Comparison of ENCODE assay signal across 8 mouse cellular contexts in genomic region chr11:106750121-106750751, GRCm38 (mm10). TPM values are rescaled to one million over a fixed set of nuclear protein-coding genes. Genes with fewer than 3 reads are reported as not detected.
DNase-seq lines count a peak whose midpoint lies in the region; ATAC-seq and TF ChIP-seq lines count a peak whose summit lies in the region.

Gene Pecam1, minus strand, starts transcription at chr11:106750628.

- H3K9me3 ChIP-seq in embryonic facial prominence, embryonic 15.5 days (replicated peaks), result no peaks in the 10 kb centered on the region
- no peaks in the 10 kb centered on the region for H3K9me3 ChIP-seq in limb, embryonic 11.5 days (ENCODE audit: control insufficient read depth, low read length)
- H3K9me3 ChIP-seq in neural tube, embryonic 13.5 days, result no peaks in the 10 kb centered on the region

- TF ChIP-seq POLR2A in liver, adult 2 months (IDR thresholded peaks at IDR 0.05; ENCODE audit: extremely low read depth, insufficient read depth, low read length), result no peak

- no peak for TF ChIP-seq CTCF in liver, adult 2 months (IDR thresholded peaks at IDR 0.05; ENCODE audit: low read depth, low read length)

- H3K27me3 ChIP-seq in liver, adult 2 months (ENCODE audit: control insufficient read depth, insufficient read depth, low read length), result no peaks in the 10 kb centered on the region; the same call in 1 of the 2 replicates
- no peaks in the 10 kb centered on the region for H3K27me3 ChIP-seq in embryonic facial prominence, embryonic 15.5 days
- H3K27me3 ChIP-seq in limb, embryonic 11.5 days (ENCODE audit: control insufficient read depth, insufficient read depth, low read length), result no peaks in the 10 kb centered on the region
- H3K27me3 ChIP-seq in neural tube, embryonic 13.5 days, result no peaks in the 10 kb centered on the region

- 59% methylated on average over 13 of the region's 13 CpGs for WGBS in liver, adult 2 months
- 83% methylated on average over 13 of the region's 13 CpGs for WGBS in embryonic facial prominence, embryonic 15.5 days
- 91% methylated on average over 13 of the region's 13 CpGs for WGBS in limb, embryonic 11.5 days
- 88% methylated on average over 13 of the region's 13 CpGs for WGBS in neural tube, embryonic 13.5 days

- H3K79me2 ChIP-seq in liver, adult 2 months (ENCODE audit: control insufficient read depth, insufficient read depth, low read length), result no peaks in the 10 kb centered on the region

- peak within 1 kb of the TSS; percentile 53; the same call in 1 of the 2 replicates for H3K27ac ChIP-seq in liver, adult 2 months (replicated peaks; ENCODE audit: insufficient read depth, low read depth, low read length)
- no peak within 1 kb of the TSS for H3K27ac ChIP-seq in embryonic facial prominence, embryonic 15.5 days (replicated peaks)
- no peak within 1 kb of the TSS for H3K27ac ChIP-seq in limb, embryonic 11.5 days (replicated peaks; ENCODE audit: low read depth, low read length)
- no peak within 1 kb of the TSS for H3K27ac ChIP-seq in neural tube, embryonic 13.5 days (replicated peaks)

- no peak within 1 kb of the TSS for H3K4me2 ChIP-seq in embryonic facial prominence, embryonic 15.5 days (replicated peaks)
- no peak within 1 kb of the TSS for H3K4me2 ChIP-seq in limb, embryonic 11.5 days (ENCODE audit: low read depth, severe bottlenecking)
- no peak within 1 kb of the TSS for H3K4me2 ChIP-seq in neural tube, embryonic 13.5 days

- H3K4me1 ChIP-seq in liver, adult 2 months (ENCODE audit: control insufficient read depth, insufficient read depth, low read length), result peaks cover 2% of the 10 kb centered on the region; the same call in 1 of the 2 replicates
- no peaks in the 10 kb centered on the region for H3K4me1 ChIP-seq in embryonic facial prominence, embryonic 15.5 days
- H3K4me1 ChIP-seq in limb, embryonic 11.5 days (ENCODE audit: control insufficient read depth, insufficient read depth, low read length), result no peaks in the 10 kb centered on the region
- H3K4me1 ChIP-seq in neural tube, embryonic 13.5 days (replicated peaks), result no peaks in the 10 kb centered on the region

- H3K36me3 ChIP-seq in liver, adult 2 months (ENCODE audit: control insufficient read depth, insufficient read depth, low read length), result no peaks in the 10 kb centered on the region
- H3K36me3 ChIP-seq in embryonic facial prominence, embryonic 15.5 days, result no peaks in the 10 kb centered on the region
- no peaks in the 10 kb centered on the region for H3K36me3 ChIP-seq in limb, embryonic 11.5 days (ENCODE audit: control insufficient read depth, insufficient read depth, low read length)
- no peaks in the 10 kb centered on the region for H3K36me3 ChIP-seq in neural tube, embryonic 13.5 days

- H3K9ac ChIP-seq in liver, adult 2 months (ENCODE audit: low read depth, low read length), result no peak within 1 kb of the TSS
- H3K9ac ChIP-seq in embryonic facial prominence, embryonic 15.5 days, result no peak within 1 kb of the TSS
- H3K9ac ChIP-seq in limb, embryonic 11.5 days (ENCODE audit: low read length), result no peak within 1 kb of the TSS
- H3K9ac ChIP-seq in neural tube, embryonic 13.5 days, result no peak within 1 kb of the TSS

- no peak for DNase-seq in liver, adult 2 months (ENCODE audit: extremely low read depth, low read depth, low spot score)
- DNase-seq in liver, result no peak
- DNase-seq in heart, postnatal 14 days, result no peak
- no peak for DNase-seq in limb, embryonic 11.5 days (ENCODE audit: low spot score)
- DNase-seq in ovary, adult 18-20 months (ENCODE audit: low spot score), result no peak
- no peak for DNase-seq in frontal cortex, postnatal 36 days (ENCODE audit: low spot score in 2 of 2)

- intact Hi-C loops in heart, postnatal 14 days (cut with DNase I), result loop anchor here (5.0 kb wide), 1 partner anchor 333 kb away; no protein-coding TSS in a partner anchor

- ATAC-seq in embryonic facial prominence, embryonic 15.5 days (ENCODE audit: insufficient number of reproducible peaks, low FRiP score, low TSS enrichment, low read depth), result no peak
- no peak for ATAC-seq in limb, embryonic 11.5 days (ENCODE audit: insufficient number of reproducible peaks, low FRiP score, low TSS enrichment, low read depth)
- no peak for ATAC-seq in neural tube, embryonic 13.5 days (ENCODE audit: low read depth)

- H3K4me3 ChIP-seq in liver, adult 2 months (ENCODE audit: insufficient read depth, low read depth, low read length), result no peak within 1 kb of the TSS
- no peak within 1 kb of the TSS for H3K4me3 ChIP-seq in embryonic facial prominence, embryonic 15.5 days (replicated peaks)
- H3K4me3 ChIP-seq in limb, embryonic 11.5 days (ENCODE audit: low read depth, low read length), result no peak within 1 kb of the TSS
- no peak within 1 kb of the TSS for H3K4me3 ChIP-seq in neural tube, embryonic 13.5 days

RNA-seq across cellular contexts. Expression of gene Pecam1, which starts in this region (rescaled TPM):
- 14.6 and 16.7 TPM in 2 replicates for total RNA-seq in liver, adult 2 months (2014; rRNA removed)
- 5.0 and 5.4 TPM in 2 replicates for polyA plus RNA-seq in liver, adult 2 months (2012; rRNA removed)
- polyA plus RNA-seq in embryonic facial prominence, embryonic 15.5 days (2015; fragmentation: Nextera tagmentation; extraction: Ambion mirVana), result 43.6 and 43.7 TPM in 2 replicates
- 100 to 1,000 TPM; 173 to 180 TPM for total RNA-seq in heart, postnatal 14 days (2021)
- 24.8 and 26.0 TPM in 2 replicates for polyA plus RNA-seq in limb, embryonic 11.5 days (2014; fragmentation: Nextera tagmentation; extraction: Ambion mirVana)
- polyA plus RNA-seq in neural tube, embryonic 13.5 days (2015; fragmentation: Nextera tagmentation; extraction: Ambion mirVana), result 20.6 and 26.8 TPM in 2 replicates
